Mouse (Mus musculus) fat pad, adult 2 months (tissue): ENCODE results near the gene Prokr2.

Experiments
- DNase-seq: peaks from one replicate; pipeline ENCODE4 v3.0.0-alpha.2; 2011; ENCODE audit warnings: low read depth, low spot score; ENCODE audit errors: extremely low read depth

Gene Prokr2

GRCm38 (mm10) chr2:132385194-132385838 is at the start of gene Prokr2:
Gene Prokr2 (minus strand): TSS chr2:132385447.
- DNase-seq: no peak

DNA sequence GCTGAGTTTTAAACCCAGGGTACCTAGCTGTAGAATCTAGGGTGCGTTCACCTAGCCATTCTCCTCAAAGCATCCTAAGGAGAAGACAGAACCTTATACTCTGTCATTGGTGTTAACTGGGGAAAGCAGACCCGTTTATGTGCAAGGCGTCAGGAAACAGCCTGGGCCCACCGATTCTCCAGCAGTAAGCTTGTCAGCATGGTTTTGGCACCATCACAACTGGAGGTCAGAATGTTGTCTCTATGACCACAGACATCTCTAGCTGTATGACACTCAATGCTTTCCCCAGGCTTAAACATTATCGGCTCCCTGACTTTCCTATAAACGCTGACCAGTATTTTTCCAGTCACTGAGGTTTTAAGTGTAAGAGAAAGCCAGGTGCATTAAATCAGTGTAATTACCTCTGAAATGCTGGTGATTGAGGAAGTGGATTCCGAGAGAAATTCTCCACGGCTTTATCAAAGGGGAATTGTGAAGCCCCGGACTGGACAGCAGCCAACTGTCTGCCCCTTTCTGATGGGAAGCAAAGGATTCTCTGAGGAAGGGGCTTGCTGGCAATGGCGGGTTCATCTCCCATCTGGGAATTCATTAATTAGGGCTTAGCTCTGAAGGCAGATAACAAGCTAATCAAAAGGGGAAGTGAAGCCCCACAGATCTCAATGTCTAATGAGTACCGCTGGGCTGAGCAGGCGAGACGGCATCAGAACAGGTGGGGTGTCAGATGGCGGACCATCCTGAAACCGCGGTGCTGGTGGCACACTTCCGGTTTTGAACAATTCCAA is 42.1 kb upstream of the Prokr2 start:
- DNase-seq: no peak

GRCm38 (mm10) chr2:132425576-132425975 is 40.3 kb upstream of the Prokr2 start:
- no peak for DNase-seq

DNA sequence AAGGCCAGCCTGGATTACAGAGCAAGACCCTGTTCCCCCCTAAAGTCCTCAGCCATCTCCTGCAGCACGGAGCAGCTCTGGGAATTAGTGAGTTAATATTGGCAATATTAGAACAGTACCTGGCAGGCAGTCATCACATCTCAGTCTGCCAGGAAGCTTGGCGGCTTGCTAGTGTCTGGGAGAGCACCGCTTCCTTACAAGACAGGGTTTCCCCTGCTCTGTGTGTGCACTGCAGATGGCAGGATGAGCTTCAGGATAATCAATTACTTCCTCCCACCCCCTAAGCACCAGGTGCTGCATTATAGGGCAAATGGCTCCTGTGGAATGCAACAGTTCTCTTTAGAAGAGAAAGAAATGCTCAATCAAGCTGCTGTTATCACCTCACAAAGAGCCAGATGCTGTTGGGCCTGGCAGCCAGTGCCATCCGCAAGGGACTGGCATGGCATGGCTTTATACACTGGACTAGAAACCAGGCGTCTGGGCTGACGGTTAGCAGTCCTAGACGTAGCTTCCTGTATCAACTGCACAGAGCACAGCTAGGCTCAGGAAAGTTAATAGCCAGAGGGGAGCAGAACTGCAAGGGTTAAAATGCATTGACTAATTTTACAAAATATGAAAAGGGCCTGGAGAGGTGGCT is 38.3 kb upstream of the Prokr2 start:
- no peak for DNase-seq

GRCm38 (mm10) chr2:132422846-132423245 is 37.6 kb upstream of the Prokr2 start:
- no peak for DNase-seq

- no peak for DNase-seq
Measured at GRCm38 (mm10) chr2:132418414-132418813, 33.2 kb upstream of the Prokr2 start.

GRCm38 (mm10) chr2:132410126-132410525 is 24.9 kb upstream of the Prokr2 start:
- no peak for DNase-seq

DNA sequence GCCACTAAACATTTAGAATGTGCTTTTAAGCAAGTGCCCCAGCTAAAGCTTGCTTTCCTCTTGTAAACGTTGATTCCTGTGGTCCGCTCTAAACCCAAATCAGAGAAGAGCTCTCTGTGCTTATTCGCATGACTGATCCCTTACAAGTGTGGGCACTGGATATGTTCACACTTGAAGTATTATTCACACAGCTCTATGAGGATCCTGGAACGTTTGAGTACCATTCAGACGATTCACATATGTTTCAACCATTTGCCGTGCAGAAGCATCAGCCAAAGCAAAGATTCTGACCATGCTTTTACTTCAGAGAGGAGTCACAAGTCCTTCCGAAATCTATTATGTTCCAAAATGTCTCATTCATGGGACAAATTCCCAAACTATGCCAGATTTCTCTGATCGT is 12.9 kb upstream of the Prokr2 start:
- no peak for DNase-seq

DNA sequence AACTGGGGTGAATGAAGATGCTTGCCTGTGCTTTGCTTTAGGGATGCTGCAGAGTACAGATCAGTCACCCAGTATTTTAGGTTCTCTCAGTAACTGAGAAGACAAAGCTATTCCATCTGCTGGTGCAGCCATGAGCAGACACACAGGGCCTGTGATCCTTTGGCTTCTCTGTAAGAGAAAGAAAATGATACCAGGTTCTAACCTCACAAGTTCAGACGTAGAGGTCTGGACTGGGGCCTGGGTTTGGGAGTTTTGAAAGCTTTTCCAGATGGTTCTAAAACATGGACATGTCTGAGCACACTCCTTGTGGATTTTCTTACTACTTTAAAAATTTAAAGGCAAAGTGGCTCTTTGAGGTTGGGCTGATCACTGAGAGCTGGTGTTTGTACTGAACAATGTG is 10.5 kb upstream of the Prokr2 start:
- no peak for DNase-seq

DNA sequence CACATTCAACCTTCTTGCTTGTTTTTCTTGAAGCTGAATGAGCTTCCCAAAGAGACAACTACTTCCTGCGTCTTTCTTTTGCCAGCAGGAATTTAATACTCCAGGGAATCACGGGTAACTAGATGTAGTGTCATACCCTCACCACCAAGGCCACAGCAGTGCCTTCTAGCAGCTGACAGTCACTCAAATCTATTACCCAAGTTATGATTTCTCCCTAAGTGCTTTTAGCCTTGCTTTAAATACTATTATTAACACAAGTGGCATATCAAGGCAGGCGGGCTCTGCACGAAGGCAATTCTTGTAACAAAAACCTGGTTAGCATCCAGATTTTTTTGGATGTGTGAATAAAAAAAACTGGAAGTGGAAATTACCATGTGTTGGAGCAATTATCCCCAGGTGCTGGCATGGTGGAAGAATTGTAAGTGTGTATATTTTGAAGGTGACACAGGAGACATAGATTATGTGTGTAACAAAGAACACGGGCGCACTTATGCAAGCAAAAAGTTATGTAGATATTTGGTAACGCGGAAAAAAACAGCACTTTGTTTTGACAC is 5.4 kb upstream of the Prokr2 start:
- no peak for DNase-seq

- DNase-seq: no peak
Measured at GRCm38 (mm10) chr2:132389562-132389961, 4.3 kb upstream of the Prokr2 start.

GRCm38 (mm10) chr2:132384511-132385193 is 595 bp downstream of the Prokr2 start:
- DNase-seq: no peak

GRCm38 (mm10) chr2:132382308-132382707 is 2.9 kb downstream of the Prokr2 start:
- no peak for DNase-seq

GRCm38 (mm10) chr2:132379690-132380089 is 5.6 kb downstream of the Prokr2 start:
- no peak for DNase-seq

DNA sequence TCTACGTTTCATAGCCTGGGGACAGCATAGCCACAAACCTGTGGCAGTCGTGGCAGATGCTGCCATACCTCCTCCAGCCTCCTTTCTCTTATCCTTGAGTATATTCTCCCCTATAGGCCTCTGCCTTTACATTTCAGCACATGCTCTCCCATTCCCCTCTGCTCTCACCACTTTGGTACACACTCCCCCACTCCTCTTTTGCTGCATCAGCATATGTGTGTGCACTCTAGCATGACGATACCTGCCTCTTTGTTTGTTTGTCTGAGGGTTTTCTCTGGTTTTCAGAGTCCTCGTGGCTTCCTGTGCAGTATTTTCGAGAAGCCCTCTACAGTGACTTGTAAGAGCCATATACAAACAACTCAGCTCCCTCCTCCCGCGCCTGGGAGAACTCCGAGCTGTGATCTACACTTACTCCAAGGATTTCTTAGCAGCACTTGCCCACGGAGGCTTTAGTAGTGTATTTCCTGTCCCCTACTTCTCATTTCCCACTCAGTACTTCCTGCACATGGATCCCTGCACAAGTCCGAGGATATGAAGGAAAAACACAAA is 6.6 kb downstream of the Prokr2 start:
- no peak for DNase-seq

GRCm38 (mm10) chr2:132377436-132377835 is 7.8 kb downstream of the Prokr2 start:
- no peak for DNase-seq

DNA sequence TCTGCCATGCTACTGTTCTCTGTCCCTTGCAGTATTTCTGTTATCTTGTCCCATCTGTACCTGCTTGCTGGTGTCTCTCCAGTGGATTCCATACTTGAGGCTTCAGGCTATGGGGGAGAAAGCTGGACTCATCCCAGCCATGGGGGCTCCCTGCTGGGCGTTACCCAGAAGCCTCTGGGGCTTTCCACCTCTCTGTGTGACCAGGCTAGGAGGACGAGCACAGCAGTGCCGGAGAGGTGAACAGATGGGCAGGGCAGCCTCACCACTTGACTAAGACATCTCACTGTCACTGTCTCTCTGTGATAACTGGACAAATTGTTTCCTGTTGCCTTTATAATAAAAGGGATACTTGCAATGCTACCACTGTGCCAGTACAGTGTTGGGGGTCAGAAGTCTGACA is 9.5 kb downstream of the Prokr2 start:
- DNase-seq: no peak

DNA sequence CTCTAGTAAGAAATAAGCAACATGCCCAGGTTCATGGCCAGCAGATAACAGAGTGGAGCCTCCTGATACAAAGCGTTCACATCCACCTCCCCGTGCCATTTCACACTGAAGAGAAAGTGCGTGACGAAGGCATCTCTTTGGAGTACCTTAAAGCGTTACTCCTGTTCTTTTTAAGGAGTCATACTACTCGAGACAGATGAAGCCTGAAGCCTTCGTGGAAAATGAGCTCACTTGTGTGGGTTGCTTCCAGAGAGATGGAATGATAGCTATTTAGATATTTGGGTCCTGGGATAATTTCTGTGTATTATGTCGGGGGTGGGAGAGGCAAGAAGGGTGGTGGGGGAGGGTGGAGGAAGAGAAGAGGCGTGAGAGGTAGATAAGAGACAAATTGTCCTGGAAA is 10.1 kb downstream of the Prokr2 start:
- DNase-seq: no peak

- DNase-seq: no peak
Measured at GRCm38 (mm10) chr2:132373748-132374147, 11.5 kb downstream of the Prokr2 start.

GRCm38 (mm10) chr2:132368433-132368832 is 16.8 kb downstream of the Prokr2 start:
- no peak for DNase-seq

DNA sequence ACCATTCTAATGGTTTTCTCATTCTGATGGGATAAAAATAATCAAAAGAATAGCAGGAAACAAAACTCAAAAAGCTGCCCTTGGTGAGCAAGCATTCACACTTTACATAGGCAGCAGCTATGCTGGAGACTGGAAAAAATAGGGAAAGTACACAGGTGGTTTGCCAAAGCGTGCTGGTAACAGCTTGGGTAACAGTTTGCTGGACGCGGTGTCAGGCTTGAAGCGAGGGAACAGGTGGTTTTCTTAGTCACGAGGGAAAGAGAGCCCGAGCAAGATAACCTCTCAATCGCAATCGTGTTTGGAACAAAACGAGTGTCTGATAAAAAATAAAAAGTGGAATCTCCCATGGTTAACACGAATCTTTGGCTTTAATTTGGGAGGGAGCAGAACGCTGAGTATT is 41.4 kb downstream of the Prokr2 start:
- no peak for DNase-seq
